Mouse (Mus musculus) right cerebral cortex, adult 2 months (tissue): ENCODE data around the gene Adam12.
A peak's percentile ranks its signal among the peaks of the same experiment; 100 is the strongest.

ENCODE experiments used
- DNase-seq, 2 experiments: peaks; one replicate each; pipeline ENCODE4 v3.0.0; 2021 to 2022; ENCODE audit warnings: low spot score in 2 of 2

Gene Adam12

DNA sequence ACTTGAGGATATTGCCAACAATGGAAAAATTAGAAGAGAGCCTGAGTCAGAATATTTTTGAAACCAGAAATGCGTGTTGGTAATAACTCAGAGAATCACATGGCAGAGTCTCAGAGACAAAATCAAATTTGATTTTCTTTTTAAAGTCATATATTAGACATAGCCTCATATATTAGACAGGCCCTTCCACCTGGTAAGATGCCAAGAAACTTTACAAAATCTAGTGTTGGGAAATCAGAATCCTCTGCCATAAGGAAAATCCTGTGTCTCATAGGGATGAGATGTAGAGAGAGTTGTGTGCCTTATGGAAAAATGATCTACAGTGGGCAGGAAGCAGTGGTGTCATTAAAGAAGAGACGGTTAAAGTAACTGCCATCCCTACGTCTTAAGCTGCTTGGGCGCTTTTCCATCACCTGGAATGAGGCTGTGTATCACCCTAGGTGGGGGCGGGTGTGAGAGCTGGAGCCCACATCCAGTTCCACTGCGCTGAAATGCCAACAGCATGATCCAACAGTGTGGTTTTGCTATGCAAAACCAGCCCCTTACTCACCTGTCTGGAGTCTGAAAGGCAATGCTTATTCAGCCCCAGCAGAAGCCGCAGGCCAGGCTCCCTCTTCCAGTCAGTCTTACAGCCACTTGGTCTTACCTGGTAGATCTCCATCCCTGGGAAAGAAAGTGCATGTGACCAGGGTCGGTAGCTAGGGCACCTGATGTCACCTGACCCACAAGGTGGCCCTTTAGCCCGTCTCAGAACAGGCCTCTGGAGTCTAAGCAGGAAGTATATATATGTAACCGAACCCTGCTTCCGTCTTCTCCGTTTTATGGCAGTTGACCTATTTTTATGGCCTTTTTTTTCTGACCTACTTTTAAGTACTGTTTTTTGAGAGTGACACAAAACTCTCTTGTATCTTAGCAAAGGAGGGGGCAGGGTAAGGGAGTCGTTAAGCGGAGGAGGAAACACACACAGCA is at the start of gene Adam12:
Gene Adam12, minus strand, starts transcription at position 769 of the 969 bp plus-strand sequence.
- DNase-seq: no peak

DNA sequence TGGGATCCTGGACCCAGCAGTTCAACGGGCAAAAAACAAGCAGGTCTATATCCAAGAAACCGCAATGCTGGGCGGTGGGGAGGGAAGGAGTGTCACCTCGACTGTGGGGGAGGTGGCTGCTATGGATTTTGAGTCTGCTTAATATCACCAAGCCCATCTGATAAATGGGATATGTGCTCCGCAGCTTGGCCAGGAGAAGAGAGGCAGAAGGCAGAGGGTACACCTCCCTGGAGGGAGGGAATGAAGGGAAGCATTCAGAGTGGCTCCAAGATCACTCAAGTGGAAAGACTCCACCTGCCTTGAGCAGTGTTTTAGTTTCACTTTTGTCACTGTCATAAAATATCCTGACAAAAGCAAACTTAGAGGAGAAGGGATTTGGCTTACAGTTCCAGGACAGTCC is 41.0 kb upstream of the Adam12 start:
- no peak for DNase-seq

DNA sequence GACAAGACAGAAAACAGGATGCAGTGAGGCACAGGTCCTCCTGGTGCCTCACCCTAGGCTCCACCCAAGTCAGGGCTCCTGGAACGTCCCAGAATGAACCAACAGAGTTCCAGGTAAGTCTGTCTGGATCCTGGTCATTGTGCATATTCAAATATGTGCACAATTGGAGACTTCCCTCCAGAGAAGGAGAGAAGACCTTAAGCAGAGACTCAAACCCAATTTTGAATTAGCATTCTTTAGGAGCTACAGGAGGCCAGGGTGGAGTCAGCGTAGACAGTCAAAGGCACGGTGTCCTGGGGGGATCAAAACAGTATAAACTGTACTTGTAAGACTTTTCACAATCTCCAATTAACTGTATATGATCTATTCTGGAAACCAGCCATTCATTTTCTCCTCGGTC is 40.5 kb upstream of the Adam12 start:
- no peak for DNase-seq

DNA sequence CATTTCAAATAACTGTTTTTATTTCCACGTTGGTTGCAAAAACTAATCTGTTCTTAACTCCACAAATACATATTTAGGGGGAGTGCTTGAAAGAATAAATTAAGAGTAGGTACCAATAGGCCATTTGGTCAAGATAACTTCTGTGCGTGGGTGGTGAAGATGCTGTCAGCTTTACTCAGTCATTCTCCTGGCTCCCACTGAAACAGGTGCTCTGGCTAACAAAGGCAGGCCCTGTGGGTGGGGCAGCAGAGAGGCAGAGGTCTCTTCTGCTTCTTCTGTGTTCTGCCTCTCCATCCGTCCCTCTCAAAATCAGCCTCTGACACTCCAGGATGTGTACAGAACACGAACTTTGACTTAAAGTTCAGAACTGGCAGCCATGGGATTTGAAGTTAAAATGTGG is 33.8 kb upstream of the Adam12 start:
- DNase-seq: no peak

DNA sequence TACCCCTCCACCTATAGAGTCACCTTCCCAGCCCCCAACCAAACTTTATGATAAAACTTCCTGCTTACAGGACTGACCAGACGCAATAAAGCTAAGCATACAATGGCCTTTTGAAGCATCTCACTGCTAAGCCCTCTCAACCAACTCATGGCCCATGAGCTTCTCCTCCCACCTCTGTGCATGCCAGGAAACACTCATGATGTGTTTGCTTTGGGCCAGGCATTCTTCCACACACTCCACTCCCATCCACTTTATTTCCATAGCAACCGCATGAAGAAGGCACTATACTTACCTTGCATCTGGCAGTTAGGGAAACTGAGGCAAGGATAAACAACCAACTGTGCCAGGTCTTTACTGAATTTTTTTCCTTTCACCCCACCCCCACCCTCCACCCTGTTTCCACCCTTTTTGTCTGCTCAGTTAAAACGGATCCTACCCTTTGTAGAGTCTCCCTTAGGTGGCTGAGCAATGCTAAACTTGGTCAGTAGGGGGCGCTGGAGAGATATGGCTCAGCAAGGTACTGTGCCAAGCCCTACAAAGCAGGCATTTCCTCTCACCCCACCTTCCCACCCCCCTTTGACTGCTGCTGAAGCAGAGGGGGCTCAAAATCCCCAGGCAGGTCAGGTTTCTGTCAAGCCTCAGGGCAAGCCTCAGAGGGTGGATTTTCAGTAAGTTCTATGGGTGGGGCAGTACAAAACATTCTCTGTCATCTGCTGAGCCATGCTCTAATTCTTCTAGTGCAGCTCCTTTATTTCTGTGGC is 31.4 kb upstream of the Adam12 start:
- peak; percentile 68 to 77 for DNase-seq

DNA sequence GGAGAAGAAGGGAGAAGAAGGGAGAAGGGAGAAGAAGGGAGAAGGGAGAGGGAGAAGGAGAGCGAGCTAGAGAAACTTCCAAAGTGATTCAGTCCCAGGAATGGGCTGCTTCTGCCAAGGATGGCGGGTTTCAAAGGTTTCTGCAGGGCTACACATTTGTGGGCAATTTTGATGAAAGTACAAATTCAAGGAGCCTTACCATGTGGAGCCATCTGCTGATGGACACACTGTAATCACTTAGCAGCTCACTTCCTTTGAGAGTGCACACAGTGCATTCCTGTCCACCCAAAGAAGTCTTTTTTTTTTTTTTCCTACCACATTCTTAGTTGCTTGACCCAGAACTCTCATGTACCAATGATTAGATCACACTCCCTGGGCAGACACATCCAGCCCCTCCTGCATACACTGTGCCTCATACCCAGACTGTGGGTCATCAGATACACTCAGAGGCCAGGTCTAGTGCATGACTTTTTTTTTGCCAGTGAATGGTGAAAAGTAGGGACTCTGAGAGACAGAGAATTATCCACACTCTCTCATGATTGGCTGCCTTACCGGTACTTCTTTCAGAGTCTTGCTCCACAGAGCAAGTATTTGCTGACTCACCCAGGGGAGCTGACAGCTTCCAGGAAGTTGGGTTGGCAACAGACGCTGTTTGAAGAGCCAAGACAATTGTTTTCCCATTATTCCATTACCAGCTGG is 29.2 kb upstream of the Adam12 start:
- peak; percentile 4 to 18 for DNase-seq

DNA sequence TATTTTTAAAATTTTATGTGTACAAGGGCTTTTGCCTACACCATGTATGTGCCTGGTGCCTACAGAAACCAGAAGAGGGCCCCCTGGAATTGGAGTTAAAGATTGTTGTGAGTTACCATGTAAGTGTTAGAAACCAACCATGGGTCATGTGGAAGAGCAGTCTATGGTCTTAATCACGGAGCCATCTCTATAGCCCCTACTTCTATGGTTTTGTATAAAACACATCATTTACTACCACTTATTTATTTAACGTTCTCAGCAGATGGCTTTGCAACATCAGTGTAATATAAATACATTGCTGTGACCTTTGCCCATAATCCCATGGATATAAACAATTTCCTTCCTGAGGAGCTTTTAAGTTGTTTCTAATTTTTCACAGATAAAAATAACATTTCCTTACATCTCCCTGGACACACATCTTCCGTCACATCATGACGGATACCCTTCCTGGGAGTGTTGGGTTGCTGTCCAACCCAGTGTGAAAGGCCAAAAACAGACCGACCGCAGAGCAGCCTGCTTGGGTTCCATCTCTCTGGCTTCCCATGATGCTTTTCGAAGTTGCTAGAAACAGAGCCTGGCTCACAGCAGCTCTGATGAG is 18.4 kb upstream of the Adam12 start:
- DNase-seq: no peak

DNA sequence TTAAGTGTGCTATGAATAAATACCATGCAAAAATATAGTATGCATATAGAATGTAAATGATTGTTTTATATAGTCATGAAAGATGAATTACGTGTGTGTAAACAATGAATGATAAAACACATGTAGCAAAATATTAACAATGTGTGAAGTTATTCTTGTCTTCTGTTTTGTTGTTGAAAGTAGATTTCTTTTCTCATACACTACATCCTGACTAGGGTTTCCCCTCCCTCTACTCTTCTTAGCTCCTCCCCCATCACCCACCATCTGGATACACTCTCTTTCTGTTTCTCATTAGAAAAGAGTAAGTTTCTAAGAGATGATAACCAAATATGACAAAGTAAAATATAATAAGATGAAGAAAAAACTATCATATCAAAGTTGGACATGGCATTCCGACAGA is 16.1 kb upstream of the Adam12 start:
- no peak for DNase-seq

DNA sequence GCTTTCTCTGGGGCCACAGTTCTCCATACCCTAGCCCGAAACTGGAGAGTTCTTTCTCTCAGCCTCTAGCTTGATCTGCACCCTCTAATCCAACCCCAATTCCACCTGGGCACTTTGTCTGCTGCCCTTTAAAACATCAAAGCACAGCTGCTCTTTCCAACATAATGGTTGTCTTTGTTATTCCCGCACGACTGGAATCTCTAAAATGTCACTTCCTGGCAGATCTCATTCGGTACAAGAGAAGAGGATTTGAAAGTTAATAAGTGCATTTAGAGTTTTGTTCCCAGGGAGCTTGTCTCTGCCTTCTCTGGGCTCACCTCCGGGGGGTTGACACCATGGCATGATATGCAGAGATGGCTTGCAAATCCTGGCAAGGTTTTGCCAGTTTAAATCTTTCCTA is 14.7 kb upstream of the Adam12 start:
- no peak for DNase-seq

DNA sequence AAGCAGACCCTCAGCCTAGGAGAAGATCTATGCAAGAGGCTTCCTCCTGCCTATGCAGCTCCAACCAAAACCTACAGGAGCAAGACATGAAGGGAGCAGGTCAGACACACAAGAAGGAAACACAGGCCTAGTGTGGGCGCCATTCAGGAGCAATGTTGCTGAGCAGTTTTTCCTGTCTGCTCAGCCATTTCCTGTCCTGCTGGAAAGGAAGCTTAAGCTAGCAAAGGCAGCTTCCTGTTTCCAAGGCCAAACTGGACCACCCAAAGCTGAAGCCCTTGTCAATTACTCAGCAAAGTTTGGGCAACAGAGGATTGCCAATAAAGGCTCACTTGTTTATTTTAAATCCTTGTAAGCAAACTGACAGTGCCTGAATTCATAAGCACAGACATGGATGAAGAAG is 10.8 kb upstream of the Adam12 start:
- DNase-seq: no peak

DNA sequence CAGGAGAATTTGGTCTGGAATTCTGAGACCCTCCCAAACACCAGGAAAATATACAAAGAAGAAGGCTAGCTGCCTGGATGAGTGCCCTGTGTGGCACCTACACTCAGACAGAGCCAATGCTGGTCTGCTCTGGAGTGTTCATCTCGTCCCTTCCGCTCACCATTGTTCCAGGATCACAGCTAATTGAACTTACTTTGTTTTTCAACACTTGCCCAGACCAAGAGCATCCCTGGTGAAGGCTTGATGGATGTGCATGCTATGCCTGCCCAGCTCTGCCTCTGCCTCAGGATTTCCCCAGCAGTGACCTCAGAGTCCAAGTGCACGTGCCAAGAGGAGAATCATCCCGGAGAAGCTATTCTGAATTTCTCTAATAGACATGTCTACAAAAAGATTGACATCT is 9.3 kb upstream of the Adam12 start:
- DNase-seq: no peak

DNA sequence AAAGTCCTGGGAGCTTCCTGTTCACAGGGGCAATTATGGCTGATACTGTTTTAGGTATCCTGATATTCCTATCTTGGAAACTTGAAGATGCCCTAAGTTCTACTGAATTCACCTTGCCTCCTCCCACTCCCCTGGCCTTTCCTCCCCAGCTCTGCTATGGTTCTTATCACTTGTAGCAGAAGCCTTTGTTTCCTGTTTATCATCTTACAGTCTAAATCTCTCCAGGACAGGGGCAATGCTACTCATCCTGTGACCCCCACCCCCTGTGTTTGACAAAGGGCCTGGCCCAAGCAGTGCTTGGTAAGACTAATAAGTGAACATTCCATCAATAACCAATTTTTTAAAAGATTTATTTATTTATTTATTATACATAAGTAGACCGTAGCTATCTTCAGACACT is 8.6 kb upstream of the Adam12 start:
- DNase-seq: no peak

DNA sequence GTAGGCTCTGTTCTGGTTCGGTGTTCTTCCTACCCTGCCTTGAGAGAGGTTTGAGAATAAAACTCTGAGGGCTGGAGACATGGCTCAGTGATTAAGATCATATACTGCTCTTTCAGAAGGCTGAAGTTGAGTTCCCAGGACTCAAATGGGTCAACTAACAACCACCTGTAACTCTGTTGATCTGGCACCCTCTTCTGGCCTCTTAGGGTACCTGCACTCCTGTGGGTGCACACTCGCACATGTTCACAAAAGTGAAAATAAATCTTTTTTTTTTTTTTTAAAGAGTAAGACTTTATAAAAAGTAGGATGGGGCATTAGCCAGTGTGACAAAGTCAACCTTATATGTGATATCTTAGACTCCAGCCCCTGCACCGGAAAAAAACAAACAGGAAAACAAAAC is 6.9 kb upstream of the Adam12 start:
- DNase-seq: no peak

DNA sequence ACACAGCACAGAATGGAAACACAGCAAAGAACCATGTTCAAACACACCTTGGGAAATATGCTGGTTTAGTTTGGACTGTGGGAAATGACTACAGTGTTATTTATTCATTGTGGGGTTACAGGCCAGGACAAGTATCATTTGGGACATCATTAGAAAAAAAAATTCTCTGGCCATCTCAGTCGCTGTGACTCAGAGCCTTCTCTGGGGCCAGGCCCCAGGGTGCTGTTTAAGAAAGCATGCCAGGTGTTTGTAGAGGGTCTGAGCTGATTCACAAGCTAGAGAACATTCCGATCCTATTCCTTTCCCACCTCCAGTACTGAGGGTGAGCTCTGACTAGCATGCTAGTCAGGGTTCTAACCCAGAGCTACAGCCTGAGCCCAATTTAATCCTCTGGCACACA is 5.4 kb upstream of the Adam12 start:
- DNase-seq: no peak

DNA sequence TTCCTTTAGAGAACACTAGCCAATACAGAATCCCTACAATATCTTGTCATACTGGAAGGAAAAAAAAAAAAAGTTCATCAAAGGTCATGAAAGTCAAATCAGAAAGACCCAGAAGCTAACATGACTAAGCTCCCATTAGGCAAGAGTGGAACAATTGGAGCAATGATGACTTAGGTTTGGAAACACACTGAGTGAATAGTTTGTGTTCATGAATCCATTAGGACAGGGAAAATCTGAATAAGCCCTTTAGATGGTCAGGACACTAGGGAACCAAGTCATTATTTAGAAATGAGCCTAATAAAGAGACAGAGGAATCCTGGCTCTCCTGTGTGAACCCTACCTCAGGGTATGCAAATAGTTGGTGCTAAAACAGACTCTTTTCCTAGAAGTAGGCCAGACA is 4.8 kb upstream of the Adam12 start:
- no peak for DNase-seq

DNA sequence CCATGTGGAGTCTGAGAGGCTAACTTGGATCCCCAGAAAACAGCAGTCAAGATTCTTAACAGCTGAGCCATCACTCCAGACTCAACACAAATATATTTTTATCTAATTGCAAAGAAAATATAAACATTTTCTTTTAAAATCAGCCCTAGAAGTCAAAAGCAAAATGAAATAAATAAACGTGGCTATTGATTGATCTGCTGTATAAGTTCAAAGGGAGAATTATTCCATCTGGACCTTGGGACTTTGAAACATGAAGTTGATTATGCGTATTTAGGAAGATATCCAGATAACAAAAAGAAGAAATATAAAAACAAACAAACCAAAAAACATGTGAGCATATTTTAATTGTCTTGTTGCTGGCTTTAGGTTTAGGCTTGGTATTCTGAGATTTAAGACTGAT is 3.6 kb upstream of the Adam12 start:
- no peak for DNase-seq

DNA sequence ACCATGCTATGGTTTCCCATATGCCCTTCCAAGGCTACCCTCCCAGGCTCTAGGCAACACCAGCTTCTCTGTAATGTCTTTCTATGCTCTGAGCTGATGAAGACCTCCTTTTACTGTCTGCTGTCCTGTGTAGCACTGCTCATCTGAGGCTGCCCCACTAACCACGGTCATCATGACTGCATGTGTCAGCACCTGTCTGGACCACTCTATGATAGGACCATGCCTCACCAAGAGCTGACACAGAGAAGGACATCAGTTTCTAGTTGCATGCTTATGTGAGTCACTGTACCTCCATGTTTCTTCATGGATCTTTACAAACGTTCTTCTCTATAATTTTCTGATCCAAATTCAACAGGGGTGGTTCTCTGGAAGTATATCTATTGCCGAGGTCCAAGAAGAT is 1.2 kb downstream of the Adam12 start:
- no peak for DNase-seq

DNA sequence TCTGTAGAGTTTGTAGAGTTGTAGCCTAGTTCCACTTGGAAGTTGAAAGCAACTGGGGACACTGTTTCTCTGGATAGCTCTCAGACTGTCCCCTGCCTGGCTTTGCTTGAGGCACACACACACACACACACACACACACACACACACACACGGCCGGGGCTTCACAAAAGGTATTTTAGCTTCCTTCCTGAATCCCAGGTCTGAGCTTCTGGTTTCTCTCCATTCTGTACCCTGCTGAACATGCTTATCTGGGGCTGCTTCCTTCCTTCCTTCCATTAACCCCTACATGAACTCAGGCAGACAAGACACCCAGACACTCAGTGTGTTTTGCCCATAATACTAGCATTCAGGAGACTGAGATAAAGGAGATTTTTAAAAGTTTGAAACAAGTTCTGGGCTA is 2.0 kb downstream of the Adam12 start:
- DNase-seq: no peak

DNA sequence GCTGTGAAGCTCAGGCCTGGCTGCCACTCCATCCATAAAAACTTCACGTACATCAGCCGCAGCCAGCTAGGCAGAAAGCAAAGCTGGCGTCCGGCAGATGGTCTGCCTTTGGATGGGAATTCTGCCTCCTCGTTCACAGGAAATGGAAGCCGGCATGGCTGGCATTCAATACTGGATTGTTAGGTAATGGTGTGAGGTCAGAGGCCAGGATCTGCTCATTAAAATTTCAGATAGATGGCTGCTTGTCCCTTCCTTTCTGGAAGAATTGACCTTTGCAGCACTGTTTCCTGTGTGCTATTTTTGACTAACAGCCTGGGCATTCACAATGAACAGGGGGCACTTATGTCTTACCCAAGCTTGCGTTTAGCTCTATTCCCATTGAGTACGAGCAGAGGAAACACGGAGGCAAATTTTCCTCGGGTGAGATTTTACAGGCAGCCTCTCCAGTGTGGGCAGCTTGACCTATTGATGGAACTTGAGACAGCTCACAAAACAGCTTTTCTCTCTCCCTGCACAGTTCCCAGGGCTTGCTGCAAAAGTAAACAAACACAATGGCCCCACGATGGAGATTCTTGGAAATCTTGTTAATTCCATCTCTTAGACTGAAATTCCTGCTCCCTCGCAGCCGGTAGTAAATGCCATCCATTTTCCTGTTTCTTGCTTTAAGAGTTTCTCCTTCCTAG is 4.0 kb downstream of the Adam12 start:
- no peak for DNase-seq

DNA sequence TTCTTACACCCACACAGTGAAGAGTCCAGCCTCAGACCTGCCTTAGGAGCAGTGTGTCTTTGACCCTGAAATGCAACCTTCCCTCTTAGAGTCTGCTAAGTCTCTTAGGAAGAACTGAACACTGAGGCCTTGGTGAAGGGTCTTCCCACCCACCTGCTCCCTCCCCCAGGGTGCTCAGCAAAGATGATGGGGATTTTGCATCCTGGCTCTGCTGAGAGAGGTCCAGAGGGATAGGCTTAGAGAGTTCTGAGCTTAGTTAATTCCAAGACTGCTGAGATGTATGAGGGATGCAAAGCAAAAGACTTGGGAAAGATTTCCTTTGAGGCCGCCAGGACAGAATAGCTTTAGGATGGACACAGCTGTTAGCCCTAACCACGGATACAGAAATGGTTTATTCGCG is 4.8 kb downstream of the Adam12 start:
- DNase-seq: no peak

DNA sequence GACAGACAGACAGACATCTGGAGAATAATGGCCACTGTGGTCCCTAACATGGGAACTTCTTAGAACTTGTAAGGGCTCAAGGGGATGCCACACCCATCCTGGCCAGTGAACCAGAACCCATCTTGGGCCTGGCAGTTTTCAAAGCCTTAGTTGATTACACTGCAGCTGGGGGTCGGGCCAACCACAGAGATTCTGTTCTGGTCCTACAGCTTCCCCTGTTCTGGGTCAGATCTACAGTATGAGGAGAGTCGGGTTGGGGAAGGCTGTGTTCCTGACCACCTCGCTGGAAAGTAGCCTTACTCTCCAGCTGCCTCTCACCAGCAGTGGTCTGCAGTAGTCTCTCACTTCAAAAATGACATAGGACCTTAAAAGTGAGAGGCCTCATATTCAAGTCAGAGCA is 5.7 kb downstream of the Adam12 start:
- no peak for DNase-seq
